8 mouse cellular contexts compared by ENCODE assay signal in genomic region chr8:122284659-122285261, GRCm38 (mm10). TPM values are rescaled to one million over a fixed set of nuclear protein-coding genes. Genes with fewer than 3 reads are reported as not detected.
DNase-seq lines count a peak whose midpoint lies in the region; ATAC-seq lines count a peak whose summit lies in the region.

No protein-coding gene starts in this region.

- H3K27me3 ChIP-seq in megakaryocyte, embryonic 14.5 days (replicated peaks) = no peaks in the 10 kb centered on the region
- peaks cover 33% of the 10 kb centered on the region for H3K27me3 ChIP-seq in embryonic facial prominence, embryonic 12.5 days
- no peaks in the 10 kb centered on the region for H3K27me3 ChIP-seq in stomach, embryonic 14.5 days (ENCODE audit: control insufficient read depth, insufficient read depth, low read length)

- H3K4me2 ChIP-seq in embryonic facial prominence, embryonic 12.5 days (replicated peaks) = peak overlapping the region; percentile 97
- H3K4me2 ChIP-seq in stomach, embryonic 14.5 days (replicated peaks; ENCODE audit: low read depth, low read length) = peak overlapping the region; percentile 96

- intact Hi-C loops in left cerebral cortex, postnatal 10 days (cut with DNase I) = no loop called here

- no peaks in the 10 kb centered on the region for H3K9me3 ChIP-seq in megakaryocyte, embryonic 14.5 days
- no peaks in the 10 kb centered on the region for H3K9me3 ChIP-seq in embryonic facial prominence, embryonic 12.5 days
- H3K9me3 ChIP-seq in stomach, embryonic 14.5 days (ENCODE audit: control insufficient read depth, low read depth, low read length) = no peaks in the 10 kb centered on the region

- peak overlapping the region; percentile 41 for H3K27ac ChIP-seq in embryonic facial prominence, embryonic 12.5 days
- peak overlapping the region; percentile 71; the same call in 1 of the 2 replicates for H3K27ac ChIP-seq in stomach, embryonic 14.5 days (ENCODE audit: low read length)

- H3K4me1 ChIP-seq in megakaryocyte, embryonic 14.5 days = peaks cover 76% of the 10 kb centered on the region
- peaks cover 43% of the 10 kb centered on the region for H3K4me1 ChIP-seq in embryonic facial prominence, embryonic 12.5 days
- peaks cover 35% of the 10 kb centered on the region for H3K4me1 ChIP-seq in stomach, embryonic 14.5 days (ENCODE audit: control insufficient read depth, insufficient read depth, low read length)

- no peak for ATAC-seq in megakaryocyte, adult 5-6 weeks (ENCODE audit: poor library complexity, severe bottlenecking)
- ATAC-seq in embryonic facial prominence, embryonic 12.5 days (ENCODE audit: insufficient number of reproducible peaks, insufficient read depth, low FRiP score, low TSS enrichment) = no peak
- ATAC-seq in inflammation-experienced regulatory T-cells, adult 6 months = peak; percentile 22
- ATAC-seq in stomach, embryonic 14.5 days (ENCODE audit: insufficient number of reproducible peaks, insufficient read depth, low FRiP score, low read depth) = no peak

- H3K36me3 ChIP-seq in megakaryocyte, embryonic 14.5 days (replicated peaks; ENCODE audit: low read length) = peaks cover 68% of the 10 kb centered on the region
- H3K36me3 ChIP-seq in embryonic facial prominence, embryonic 12.5 days = no peaks in the 10 kb centered on the region
- no peaks in the 10 kb centered on the region; the same call in 1 of the 2 replicates for H3K36me3 ChIP-seq in stomach, embryonic 14.5 days (ENCODE audit: control insufficient read depth, insufficient read depth, low read length)

- DNase-seq in lung, postnatal 14 days = peak; percentile 51
- DNase-seq in right cerebral cortex, adult 2 months (ENCODE audit: low spot score in 2 of 2) = no peak
- DNase-seq in left cerebral cortex, postnatal 10 days (ENCODE audit: extremely low spot score in 1 of 2, low spot score in 2 of 2) = no peak

- 3% methylated on average over 21 of the region's 21 CpGs for WGBS in embryonic facial prominence, embryonic 12.5 days
- WGBS in stomach, embryonic 14.5 days = 7% methylated on average over 21 of the region's 21 CpGs

- H3K4me3 ChIP-seq in megakaryocyte, embryonic 14.5 days (replicated peaks) = peak overlapping the region; percentile 98
- peak overlapping the region; percentile 63 for H3K4me3 ChIP-seq in embryonic facial prominence, embryonic 12.5 days
- H3K4me3 ChIP-seq in stomach, embryonic 14.5 days (ENCODE audit: low read depth, low read length) = peak overlapping the region; percentile 61

- H3K9ac ChIP-seq in embryonic facial prominence, embryonic 12.5 days = peak overlapping the region; percentile 71; the same call in 1 of the 2 replicates
- peak overlapping the region; percentile 77; the same call in 1 of the 2 replicates for H3K9ac ChIP-seq in stomach, embryonic 14.5 days (replicated peaks; ENCODE audit: low read depth, low read length)

RNA-seq across cellular contexts. Expression of gene Zfpm1, which starts 2.8 kb away (rescaled TPM):
- 1,238 and 3,030 TPM in 2 replicates for polyA plus RNA-seq in megakaryocyte, embryonic 14.5 days (2012; ENCODE audit: insufficient read depth, low replicate concordance)
- 4.3 and 4.5 TPM in 2 replicates for total RNA-seq in megakaryocyte, adult 5-6 weeks (2015)
- 4.8 and 5.6 TPM in 2 replicates for total RNA-seq in megakaryocyte, adult 5-6 weeks (2017)
- 2.1 and 2.8 TPM in 2 replicates for polyA plus RNA-seq in embryonic facial prominence, embryonic 12.5 days (2016; fragmentation: Nextera tagmentation; extraction: Ambion mirVana)
- 1 to 10 TPM in 2 of 3 experiments, under 1 TPM in 1; 0.65 to 2.6 (median 1.3) TPM for polyA plus RNA-seq in inflammation-experienced regulatory T-cells, adult 6 months (2017; shearing (Covaris generic))
- 3.1 TPM in 2 replicates for polyA plus RNA-seq in stomach, embryonic 14.5 days (2014; fragmentation: Nextera tagmentation; extraction: Ambion mirVana)
- 10 to 100 TPM; 14.1 to 15.6 TPM for total RNA-seq in left cerebral cortex, postnatal 10 days (2021)

Comparison
In these comparisons a context has a peak if more than half of its experiments do, and no peak if none do; other contexts are left out.
1. RNA of gene Zfpm1, which starts 2.8 kb away (polyA plus RNA-seq): 1,238 to 3,030 TPM in megakaryocyte, embryonic 14.5 days; 3.1 TPM in stomach, embryonic 14.5 days, 2.1 to 2.8 TPM in embryonic facial prominence, embryonic 12.5 days and 0.65 to 2.6 TPM in inflammation-experienced regulatory T-cells, adult 6 months; every median in the first group is over 100 times any median in the second.
2. Peak in every context shown above with its lines, with median percentiles within 50 percentile points of each other: H3K4me3 ChIP-seq.